Mouse (Mus musculus) intestine, embryonic 15.5 days (tissue): ENCODE measurements around the gene Cab39. TPM values are rescaled to one million over a fixed set of nuclear protein-coding genes. Genes with fewer than 3 reads are reported as not detected.

Source experiments
- ATAC-seq: fragments of 200-750 bp; cut with Nextera tagmentation; 2 replicates; pipeline ENCODE4 v1.8.0; 2017; ENCODE audit warnings: moderate TSS enrichment, moderate library complexity
- H3K27ac ChIP-seq: fragments of 300-500 bp; sonication (generic); 2 replicates; pipeline ENCODE4 v1.5.1; 2015; ENCODE audit warnings: mild to moderate bottlenecking, inconsistent platforms
- H3K27me3 ChIP-seq: fragments of 300-500 bp; sonication (generic); replicated peaks from 2 replicates; pipeline ENCODE4 v1.6.1; 2015; ENCODE audit warnings: inconsistent platforms
- H3K36me3 ChIP-seq: fragments of 300-500 bp; sonication (generic); 2 replicates; pipeline ENCODE4 v1.6.1; 2015; ENCODE audit warnings: inconsistent platforms
- H3K4me1 ChIP-seq: fragments of 300-500 bp; sonication (generic); replicated peaks from 2 replicates; pipeline ENCODE4 v1.6.1; 2015; ENCODE audit warnings: inconsistent platforms
- H3K4me2 ChIP-seq: fragments of 300-500 bp; sonication (generic); replicated peaks from 2 replicates; pipeline ENCODE4 v1.6.1; 2015; ENCODE audit warnings: mild to moderate bottlenecking, inconsistent platforms
- H3K4me3 ChIP-seq: fragments of 300-500 bp; sonication (generic); replicated peaks from 2 replicates; pipeline ENCODE4 v1.5.1; 2015; ENCODE audit warnings: inconsistent platforms
- H3K9ac ChIP-seq: fragments of 300-500 bp; sonication (generic); 2 replicates; pipeline ENCODE4 v1.6.1; 2015; ENCODE audit warnings: inconsistent platforms
- H3K9me3 ChIP-seq: fragments of 300-500 bp; sonication (generic); 2 replicates; pipeline ENCODE4 v1.6.1; 2016; ENCODE audit warnings: inconsistent platforms
- WGBS: fragments of 180-500 bp; shearing (Covaris S2); methylation state at CpG from one replicate; pipeline ENCODE4 v1.1.7; 2015; 5-methylcytosine and 5-hydroxymethylcytosine counted together
- polyA plus RNA-seq: library from polyadenylated mRNA; unstranded; fragments of >200 nt; fragmentation: Nextera tagmentation; extraction: Ambion mirVana; gene quantifications from 2 replicates; pipeline ENCODE4 v1.2.1, GENCODE M21; 2015

The Cab39 gene
- polyA plus RNA-seq, 1 experiment from 2014 or later = 29.3 TPM

DNA sequence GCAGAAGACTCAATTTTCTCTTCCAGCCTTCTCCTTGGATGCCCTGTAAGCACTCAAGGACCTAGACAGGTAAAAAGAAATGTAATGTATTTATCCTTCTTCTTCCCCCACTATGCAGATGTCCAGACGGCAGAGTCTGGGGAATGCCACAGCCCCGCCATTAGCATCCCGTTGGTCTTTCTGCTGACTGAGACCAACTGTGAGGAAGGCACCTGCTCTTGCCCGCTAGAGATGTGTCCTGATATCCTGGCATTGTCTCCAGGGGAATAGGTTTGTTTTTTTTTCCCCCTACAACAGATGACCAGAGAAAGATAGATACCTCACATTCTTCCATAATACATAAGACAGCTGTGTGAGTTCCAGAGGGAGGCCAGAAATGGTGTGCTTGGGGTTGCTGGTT, 28.9 kb upstream of the Cab39 start:
- ATAC-seq = no peak
- 69% methylated on average over 4 of the region's 4 CpGs for WGBS
- Histone ChIP-seq H3K27me3 (no peaks in the 10 kb centered on the region), H3K4me3 (no peak overlapping the region), H3K4me1 (no peaks in the 10 kb centered on the region), H3K9ac (no peak overlapping the region), H3K36me3 (no peaks in the 10 kb centered on the region), H3K9me3 (no peaks in the 10 kb centered on the region), H3K4me2 (no peak overlapping the region), H3K27ac (no peak overlapping the region)

DNA sequence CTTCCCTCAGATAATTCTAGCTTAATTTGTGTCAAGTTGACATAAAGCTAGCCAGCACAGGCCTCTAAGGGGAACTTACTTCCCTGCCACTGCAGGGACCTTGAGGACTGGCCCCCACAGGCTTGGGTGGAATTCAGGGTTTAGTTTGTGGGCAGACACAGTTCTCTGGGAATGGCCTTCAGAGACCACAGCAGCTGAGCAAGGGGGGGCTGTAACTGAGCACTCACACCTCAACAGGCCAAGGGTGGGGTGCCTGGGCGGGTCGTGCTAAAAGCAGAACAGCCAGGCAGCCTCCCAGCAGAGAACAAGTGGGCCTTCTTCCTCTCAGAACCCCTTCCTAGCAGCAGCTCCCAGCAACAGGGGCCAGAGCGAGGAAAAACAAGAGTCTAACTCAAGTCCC, 27.1 kb upstream of the Cab39 start:
- Histone ChIP-seq H3K36me3 (no peaks in the 10 kb centered on the region), H3K9me3 (no peaks in the 10 kb centered on the region), H3K27me3 (no peaks in the 10 kb centered on the region), H3K27ac (no peak overlapping the region), H3K4me2 (no peak overlapping the region), H3K4me3 (no peak overlapping the region), H3K9ac (no peak overlapping the region), H3K4me1 (no peaks in the 10 kb centered on the region)
- ATAC-seq = no peak
- 89% methylated on average over 3 of the region's 3 CpGs for WGBS

DNA sequence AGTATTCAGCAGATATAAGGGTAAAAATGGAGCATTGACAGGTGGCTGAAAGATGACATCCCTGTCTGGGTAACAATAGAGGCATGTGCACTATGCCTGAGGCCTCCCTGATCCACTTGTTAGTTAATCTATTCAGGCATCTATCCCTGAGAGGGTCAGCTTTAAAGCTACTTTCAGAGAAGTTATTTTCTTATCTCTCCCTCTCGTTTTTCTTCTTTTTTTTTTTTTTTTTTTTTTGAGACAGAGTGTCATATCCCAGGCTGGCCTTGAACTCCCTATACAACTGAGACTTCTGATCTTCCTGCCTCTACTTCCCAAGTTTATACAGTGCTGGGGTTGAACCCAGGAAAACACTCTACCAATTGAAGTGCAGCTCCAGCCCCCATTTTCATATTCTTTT, 25.5 kb upstream of the Cab39 start:
- WGBS = 42% methylated on average over 1 of the region's 1 CpGs
- H3K9me3 ChIP-seq = no peaks in the 10 kb centered on the region
- H3K4me3 ChIP-seq = no peak overlapping the region
- no peak for ATAC-seq
- no peak overlapping the region for H3K4me2 ChIP-seq
- no peak overlapping the region for H3K9ac ChIP-seq
- H3K4me1 ChIP-seq = no peaks in the 10 kb centered on the region
- no peaks in the 10 kb centered on the region for H3K36me3 ChIP-seq
- H3K27ac ChIP-seq = no peak overlapping the region
- H3K27me3 ChIP-seq = no peaks in the 10 kb centered on the region

DNA sequence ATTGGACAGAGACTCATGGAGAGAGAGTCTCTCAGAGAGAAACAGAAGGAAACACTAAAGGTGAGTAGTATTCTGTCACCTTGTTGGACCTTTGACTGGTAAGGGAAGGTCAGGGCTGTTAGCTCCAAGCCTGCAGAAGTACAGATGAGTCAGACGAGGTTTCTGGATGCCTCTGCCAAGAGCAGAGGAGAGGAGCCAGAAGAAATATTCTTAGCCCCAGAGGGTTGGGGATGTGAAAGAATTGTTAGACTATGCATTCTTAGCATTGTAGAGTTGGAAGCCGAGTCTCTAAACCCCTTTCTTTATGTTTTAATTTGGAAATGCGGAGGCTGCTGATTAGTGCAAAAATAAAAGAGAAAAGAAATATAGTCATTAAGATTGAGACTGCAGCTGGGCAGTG, 21.3 kb upstream of the Cab39 start:
- no peaks in the 10 kb centered on the region for H3K27me3 ChIP-seq
- no peaks in the 10 kb centered on the region for H3K9me3 ChIP-seq
- H3K4me3 ChIP-seq = no peak overlapping the region
- no peaks in the 10 kb centered on the region for H3K4me1 ChIP-seq
- ATAC-seq = no peak
- 69% methylated on average over 3 of the region's 3 CpGs for WGBS
- H3K4me2 ChIP-seq = no peak overlapping the region
- no peak overlapping the region for H3K27ac ChIP-seq
- no peak overlapping the region for H3K9ac ChIP-seq
- no peaks in the 10 kb centered on the region for H3K36me3 ChIP-seq

DNA sequence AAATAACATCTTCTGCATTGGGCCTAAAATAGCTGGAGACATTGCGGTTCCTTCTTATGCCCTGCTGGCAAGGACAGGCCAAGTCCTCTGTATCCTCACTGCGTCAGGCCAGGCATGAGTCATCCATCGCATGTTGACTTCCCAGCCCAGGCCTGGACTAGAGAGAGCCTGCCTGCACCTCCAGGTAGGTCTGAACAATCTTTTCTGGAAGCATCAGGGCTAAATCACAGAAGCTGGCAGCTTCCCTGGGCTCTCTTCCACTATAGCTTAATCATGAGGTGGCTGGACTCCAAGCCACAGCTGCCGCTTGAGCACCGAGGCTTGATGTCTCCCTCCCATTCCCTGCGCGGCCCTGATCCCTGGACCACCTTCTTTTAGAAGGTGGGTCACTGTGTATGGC, 18.1 kb upstream of the Cab39 start:
- H3K4me1 ChIP-seq = no peaks in the 10 kb centered on the region
- H3K27ac ChIP-seq = no peak overlapping the region
- H3K36me3 ChIP-seq = no peaks in the 10 kb centered on the region
- no peak overlapping the region for H3K4me3 ChIP-seq
- H3K9me3 ChIP-seq = no peaks in the 10 kb centered on the region
- H3K27me3 ChIP-seq = no peaks in the 10 kb centered on the region
- ATAC-seq = no peak
- 77% methylated on average over 7 of the region's 7 CpGs for WGBS
- no peak overlapping the region for H3K4me2 ChIP-seq
- H3K9ac ChIP-seq = no peak overlapping the region

DNA sequence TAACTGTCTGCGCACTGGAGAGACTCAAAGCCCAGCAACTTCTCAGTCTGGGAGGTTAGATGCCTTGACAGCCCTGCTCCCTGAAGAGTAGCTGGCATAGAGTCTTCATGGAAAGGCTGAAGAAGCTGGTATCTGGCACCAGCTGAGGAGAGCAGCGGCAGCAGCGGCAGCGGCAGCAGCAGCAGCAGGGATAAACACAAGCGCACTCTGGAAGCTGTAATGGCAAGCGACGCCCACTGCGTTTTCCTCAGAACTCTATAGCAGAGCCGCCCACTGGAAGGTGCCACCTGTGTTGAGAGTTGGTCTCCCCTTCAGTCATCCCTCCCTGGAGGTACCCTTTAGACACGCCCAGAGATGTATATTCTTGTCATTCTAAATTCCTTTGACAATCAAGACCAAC, 17.1 kb upstream of the Cab39 start:
- H3K36me3 ChIP-seq = no peaks in the 10 kb centered on the region
- no peak overlapping the region for H3K9ac ChIP-seq
- no peak for ATAC-seq
- no peak overlapping the region for H3K27ac ChIP-seq
- no peaks in the 10 kb centered on the region for H3K4me1 ChIP-seq
- 47% methylated on average over 10 of the region's 10 CpGs for WGBS
- no peak overlapping the region for H3K4me2 ChIP-seq
- no peaks in the 10 kb centered on the region for H3K27me3 ChIP-seq
- H3K4me3 ChIP-seq = no peak overlapping the region
- no peaks in the 10 kb centered on the region for H3K9me3 ChIP-seq

DNA sequence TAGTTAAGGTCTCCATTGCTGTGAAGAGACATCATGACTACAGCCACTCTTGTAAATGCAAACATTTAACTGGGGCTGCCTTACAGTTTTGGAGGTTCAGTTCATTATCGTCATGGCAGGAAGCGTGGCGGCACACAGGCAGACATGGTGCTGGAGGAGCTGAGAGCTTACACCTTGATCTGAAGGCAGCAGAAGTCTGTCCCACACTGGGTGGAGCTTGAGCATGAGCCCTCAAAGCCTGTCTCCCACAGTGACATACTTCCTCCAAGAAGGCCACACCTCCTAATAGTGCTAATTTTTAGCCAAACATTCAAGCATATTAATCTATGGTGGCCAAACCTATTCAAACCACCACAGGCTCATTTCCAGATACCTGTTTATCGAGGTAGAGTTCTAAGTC, 14.8 kb upstream of the Cab39 start, which contains the start of gene A630001G21Rik:
Gene A630001G21Rik (minus strand): TSS at position 208 of the 400 bp plus-strand sequence.
- Histone ChIP-seq H3K27ac (no peak within 1 kb of the TSS), H3K4me2 (no peak within 1 kb of the TSS), H3K27me3 (no peaks in the 10 kb centered on the region), H3K36me3 (no peaks in the 10 kb centered on the region), H3K9ac (no peak within 1 kb of the TSS), H3K9me3 (no peaks in the 10 kb centered on the region), H3K4me3 (no peak within 1 kb of the TSS), H3K4me1 (no peaks in the 10 kb centered on the region)
- ATAC-seq = peak; percentile 43; the same call in 1 of the 2 replicates
- 89% methylated on average over 4 of the region's 4 CpGs for WGBS

DNA sequence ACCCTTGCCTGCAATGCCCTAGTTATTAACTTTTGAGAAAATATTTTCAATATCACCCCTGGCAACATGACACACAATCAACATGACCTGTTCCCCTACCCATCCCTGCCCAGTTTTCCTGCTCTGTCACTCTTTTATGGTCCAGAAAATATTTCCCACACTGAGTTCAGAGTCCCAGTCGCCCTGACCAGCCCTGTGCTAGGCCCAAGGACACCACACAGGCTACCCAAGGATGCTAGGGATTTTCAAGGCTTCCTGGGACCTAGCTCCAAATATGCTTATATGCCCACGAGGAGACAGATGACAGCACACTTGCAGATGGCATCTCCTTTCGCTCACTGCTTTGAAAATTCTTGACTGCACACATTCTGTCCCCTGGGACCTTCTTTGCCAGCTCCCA, 14.2 kb upstream of the Cab39 start:
- no peaks in the 10 kb centered on the region for H3K27me3 ChIP-seq
- no peak overlapping the region for H3K27ac ChIP-seq
- H3K36me3 ChIP-seq = no peaks in the 10 kb centered on the region
- H3K9me3 ChIP-seq = no peaks in the 10 kb centered on the region
- WGBS = 68% methylated on average over 3 of the region's 3 CpGs
- ATAC-seq = peak; percentile 49; the same call in 1 of the 2 replicates
- no peak overlapping the region for H3K4me3 ChIP-seq
- H3K4me1 ChIP-seq = no peaks in the 10 kb centered on the region
- no peak overlapping the region for H3K4me2 ChIP-seq
- no peak overlapping the region for H3K9ac ChIP-seq

DNA sequence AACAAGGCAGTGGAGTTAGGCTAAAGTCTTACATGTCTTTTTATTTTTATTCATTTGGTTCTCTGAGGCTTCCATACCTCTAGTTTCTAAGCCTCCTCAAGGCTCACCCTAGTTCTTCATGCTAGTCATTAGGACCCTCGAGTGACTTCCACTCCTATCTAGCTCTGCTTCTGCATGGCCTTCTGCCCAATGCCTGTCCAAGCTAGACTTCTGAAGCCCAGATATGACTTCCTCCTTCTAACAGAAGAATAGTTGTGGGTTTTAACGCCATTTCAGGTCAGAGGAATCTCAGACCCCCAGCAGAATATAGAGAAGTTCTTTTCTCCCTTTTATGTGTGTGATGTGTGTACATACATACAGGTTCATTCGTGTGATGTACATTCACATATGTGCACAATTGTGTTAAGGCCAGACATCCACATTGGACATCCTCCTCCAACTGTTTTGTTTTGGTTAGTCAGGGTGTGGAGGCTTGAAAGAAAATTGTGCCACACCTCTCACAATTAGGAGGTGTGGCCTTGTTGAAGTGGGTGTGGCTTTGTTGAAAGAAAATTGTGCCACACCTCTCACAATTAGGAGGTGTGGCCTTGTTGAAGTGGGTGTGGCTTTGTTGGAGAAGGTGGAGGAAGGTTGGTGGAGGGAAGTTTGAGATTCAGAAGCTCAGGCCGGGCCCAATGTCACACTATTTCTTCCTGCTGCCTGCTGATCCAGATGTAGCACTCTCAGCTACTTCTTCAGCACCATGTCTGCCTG, 13.6 kb upstream of the Cab39 start:
- H3K27me3 ChIP-seq = no peaks in the 10 kb centered on the region
- H3K27ac ChIP-seq = no peak overlapping the region
- H3K9me3 ChIP-seq = no peaks in the 10 kb centered on the region
- no peak overlapping the region for H3K4me2 ChIP-seq
- no peaks in the 10 kb centered on the region for H3K4me1 ChIP-seq
- ATAC-seq = peak; percentile 34
- H3K9ac ChIP-seq = no peak overlapping the region
- H3K4me3 ChIP-seq = no peak overlapping the region
- H3K36me3 ChIP-seq = no peaks in the 10 kb centered on the region
- WGBS = 71% methylated on average over 4 of the region's 4 CpGs

DNA sequence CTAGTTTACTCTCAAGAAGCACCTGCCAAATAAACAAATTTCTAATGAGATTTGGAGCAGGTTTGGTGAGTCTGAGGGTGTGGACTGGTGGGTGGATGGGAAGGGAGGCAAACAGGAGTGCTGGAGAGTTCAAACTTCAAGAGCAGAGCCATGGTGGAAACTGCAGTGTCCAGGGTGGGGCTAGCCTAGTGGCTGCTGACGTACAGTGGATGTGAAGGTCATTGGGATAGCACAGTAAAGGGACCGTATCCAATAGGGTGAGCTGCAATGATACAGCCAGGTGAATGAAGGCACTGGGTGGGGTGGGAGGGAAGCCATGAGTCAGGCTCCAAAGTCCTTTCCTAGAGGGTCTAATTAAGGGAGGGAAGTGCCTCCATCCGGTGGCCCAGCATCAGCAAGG, 2.7 kb upstream of the Cab39 start:
- ATAC-seq = peak; percentile 85
- no peak overlapping the region for H3K4me3 ChIP-seq
- 42% methylated on average over 3 of the region's 3 CpGs for WGBS
- H3K4me1 ChIP-seq = peaks cover 3% of the 10 kb centered on the region; the same call in 1 of the 2 replicates
- H3K27ac ChIP-seq = peak overlapping the region; percentile 40
- no peaks in the 10 kb centered on the region for H3K36me3 ChIP-seq
- H3K9me3 ChIP-seq = no peaks in the 10 kb centered on the region
- no peaks in the 10 kb centered on the region for H3K27me3 ChIP-seq
- no peak overlapping the region for H3K4me2 ChIP-seq
- no peak overlapping the region for H3K9ac ChIP-seq

DNA sequence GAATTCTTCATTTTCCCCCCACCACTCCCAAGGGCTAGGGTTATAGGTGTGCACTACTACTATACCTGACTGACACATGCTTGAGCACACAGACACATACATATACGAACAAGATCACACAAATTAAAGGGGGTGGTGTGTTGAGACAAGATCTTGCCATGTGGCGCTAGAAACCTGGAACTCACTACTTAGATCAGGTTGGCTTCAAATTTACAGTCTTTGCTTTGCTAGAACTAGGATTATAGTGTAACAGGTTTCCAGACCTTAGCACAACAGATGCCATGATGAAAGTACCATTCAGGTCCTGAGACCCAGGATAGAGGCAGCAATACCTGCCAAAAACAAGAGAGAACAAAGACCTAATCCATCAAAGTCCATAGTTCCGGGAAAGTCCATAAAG, 1.8 kb upstream of the Cab39 start:
- ATAC-seq = no peak
- 84% methylated on average over 3 of the region's 3 CpGs for WGBS
- Histone ChIP-seq H3K4me3 (no peak overlapping the region), H3K27me3 (no peaks in the 10 kb centered on the region), H3K4me2 (no peak overlapping the region), H3K36me3 (no peaks in the 10 kb centered on the region), H3K9me3 (no peaks in the 10 kb centered on the region), H3K9ac (no peak overlapping the region), H3K27ac (no peak overlapping the region), H3K4me1 (peaks cover 7% of the 10 kb centered on the region; the same call in 1 of the 2 replicates)

DNA sequence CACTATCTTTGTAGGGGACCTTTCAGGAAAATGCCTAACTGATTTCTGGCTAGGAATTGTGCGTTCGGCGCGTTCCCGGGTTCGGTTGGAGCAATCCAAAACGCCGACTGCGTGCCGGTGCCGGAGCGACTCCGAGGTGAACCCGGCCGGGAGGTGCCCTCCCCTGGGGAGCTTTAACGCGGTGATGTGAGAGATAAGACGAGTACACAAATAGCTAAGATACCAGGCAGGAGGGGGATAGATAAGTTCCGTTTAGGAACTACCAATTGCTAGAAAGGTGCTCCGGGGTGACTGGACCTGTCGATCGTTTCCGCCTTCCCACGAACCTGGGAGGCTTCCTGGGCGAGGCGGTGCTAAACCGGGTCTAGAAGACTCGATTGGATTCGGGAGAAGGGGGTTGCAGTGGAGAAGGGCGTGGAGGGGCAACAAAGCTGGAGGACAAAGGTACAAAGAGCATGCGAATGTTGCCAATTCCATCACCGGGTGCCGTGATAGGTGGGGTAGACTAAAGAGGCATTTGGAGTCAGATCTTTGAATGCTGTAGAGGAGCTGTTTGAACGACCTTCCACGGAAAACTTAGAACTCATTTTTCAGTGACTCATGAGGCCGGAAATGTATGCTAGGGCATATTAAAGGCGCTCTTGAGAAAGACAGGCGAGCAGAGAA, 998 bp downstream of the Cab39 start:
- H3K9ac ChIP-seq = peak overlapping the region; percentile 97
- peaks cover 7% of the 10 kb centered on the region; the same call in 1 of the 2 replicates for H3K4me1 ChIP-seq
- peak overlapping the region; percentile 97 for H3K4me3 ChIP-seq
- H3K27me3 ChIP-seq = no peaks in the 10 kb centered on the region
- H3K4me2 ChIP-seq = peak overlapping the region; percentile 72
- WGBS = under 1% methylated on average over 38 of the region's 38 CpGs
- H3K36me3 ChIP-seq = no peaks in the 10 kb centered on the region
- peak; percentile 49 for ATAC-seq
- H3K27ac ChIP-seq = peak overlapping the region; percentile 95
- H3K9me3 ChIP-seq = no peaks in the 10 kb centered on the region

DNA sequence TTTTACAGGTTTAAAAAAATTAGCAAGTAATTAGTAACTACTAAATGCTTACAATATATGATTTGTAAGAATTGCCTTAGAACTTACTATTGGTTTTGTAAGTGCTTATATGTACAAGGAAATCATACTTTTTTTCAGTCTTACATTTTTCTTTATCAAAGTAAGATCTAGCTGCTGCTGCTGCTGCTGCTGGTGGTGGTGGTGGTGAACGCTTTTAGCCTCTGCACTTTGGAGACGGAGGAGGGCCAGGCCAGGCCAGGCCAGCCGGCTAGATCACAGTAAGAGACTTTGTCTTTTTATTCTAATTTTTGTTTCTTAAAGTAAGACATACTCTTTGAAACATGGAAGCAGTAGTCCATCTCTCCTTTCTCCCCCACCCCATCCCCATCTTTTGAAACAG, 2.0 kb downstream of the Cab39 start:
- peaks cover 7% of the 10 kb centered on the region; the same call in 1 of the 2 replicates for H3K4me1 ChIP-seq

More for the DNA sequence above, 2.0 kb downstream of the Cab39 start:
- Histone ChIP-seq H3K27ac (no peak overlapping the region), H3K9ac (no peak overlapping the region), H3K9me3 (no peaks in the 10 kb centered on the region), H3K27me3 (no peaks in the 10 kb centered on the region), H3K4me2 (peak overlapping the region; percentile 16; the same call in 1 of the 2 replicates), H3K36me3 (no peaks in the 10 kb centered on the region), H3K4me3 (no peak overlapping the region)
- no peak for ATAC-seq
- 55% methylated on average over 3 of the region's 3 CpGs for whole genome bisulfite sequencing
